Mouse (Mus musculus) lung, adult 2 months (tissue): ENCODE data around the gene Itk. TPM values are rescaled to one million over a fixed set of nuclear protein-coding genes. Genes with fewer than 3 reads are reported as not detected.

Source experiments
- DNase-seq: peaks from one replicate; pipeline ENCODE4 v3.0.0; 2022
- H3K4me1 ChIP-seq: fragments of 200-500 bp; 2 replicates; pipeline ENCODE4 v1.6.1; 2011; ENCODE audit warnings: low read length; ENCODE audit not compliant: control insufficient read depth, insufficient read depth
- H3K4me3 ChIP-seq: fragments of 200-500 bp; replicated peaks from 2 replicates; pipeline ENCODE3; 2011; ENCODE audit warnings: low read depth, mild to moderate bottlenecking, control low read depth, low read length; ENCODE audit errors: extremely low read depth
- CTCF ChIP-seq: fragments of 200-500 bp; IDR thresholded peaks from 2 replicates; pipeline ENCODE4 v1.5.1; 2011; ENCODE audit warnings: mild to moderate bottlenecking, low read length, control low read depth; ENCODE audit not compliant: insufficient read depth
- POLR2A ChIP-seq: fragments of 200-500 bp; IDR thresholded peaks from 2 replicates; pipeline ENCODE4 v1.6.1; 2011; ENCODE audit warnings: low read depth, mild to moderate bottlenecking, control low read depth, low read length, borderline replicate concordance; ENCODE audit errors: extremely low read depth
- WGBS: fragments of 180-500 bp; shearing (Covaris S2); methylation state at CpG from one replicate; pipeline ENCODE4 v1.1.7; 2018; 5-methylcytosine and 5-hydroxymethylcytosine counted together
- polyA plus RNA-seq: library from polyadenylated mRNA; depleted of rRNA; stranded (reverse); fragments of >200 nt; gene quantifications from 2 replicates; pipeline ENCODE4 v1.2.3, GENCODE M21; 2012

Itk gene
- polyA plus RNA-seq, 1 experiment, result 1.7 TPM

DNA sequence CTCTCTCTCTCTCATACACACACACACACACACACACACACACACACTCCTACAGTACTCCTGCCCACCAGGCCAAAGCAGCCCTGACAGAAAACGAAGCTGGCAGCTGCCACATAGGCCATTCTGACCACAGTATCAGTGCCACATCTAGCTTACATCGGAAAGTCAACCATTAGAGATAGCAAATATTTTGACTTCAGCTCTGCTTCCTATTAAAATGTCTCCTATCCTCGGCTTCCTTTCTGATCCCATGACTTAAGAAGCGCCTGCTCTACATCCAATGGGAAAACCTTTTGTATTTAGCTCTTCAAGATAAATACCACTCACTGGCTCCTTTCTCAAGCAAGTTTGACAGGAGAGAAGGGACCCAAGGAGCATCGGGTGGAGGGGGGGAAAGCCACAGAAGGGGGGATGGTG, 78.7 kb downstream of the Itk start:
- TF ChIP-seq CTCF (no peak), POLR2A (no peak)
- Histone ChIP-seq H3K4me3 (no peak overlapping the region), H3K4me1 (peaks cover 4% of the 10 kb centered on the region; the same call in 1 of the 2 replicates)
- no peak for DNase-seq
- 68% methylated on average over 5 of the region's 5 CpGs for WGBS

DNA sequence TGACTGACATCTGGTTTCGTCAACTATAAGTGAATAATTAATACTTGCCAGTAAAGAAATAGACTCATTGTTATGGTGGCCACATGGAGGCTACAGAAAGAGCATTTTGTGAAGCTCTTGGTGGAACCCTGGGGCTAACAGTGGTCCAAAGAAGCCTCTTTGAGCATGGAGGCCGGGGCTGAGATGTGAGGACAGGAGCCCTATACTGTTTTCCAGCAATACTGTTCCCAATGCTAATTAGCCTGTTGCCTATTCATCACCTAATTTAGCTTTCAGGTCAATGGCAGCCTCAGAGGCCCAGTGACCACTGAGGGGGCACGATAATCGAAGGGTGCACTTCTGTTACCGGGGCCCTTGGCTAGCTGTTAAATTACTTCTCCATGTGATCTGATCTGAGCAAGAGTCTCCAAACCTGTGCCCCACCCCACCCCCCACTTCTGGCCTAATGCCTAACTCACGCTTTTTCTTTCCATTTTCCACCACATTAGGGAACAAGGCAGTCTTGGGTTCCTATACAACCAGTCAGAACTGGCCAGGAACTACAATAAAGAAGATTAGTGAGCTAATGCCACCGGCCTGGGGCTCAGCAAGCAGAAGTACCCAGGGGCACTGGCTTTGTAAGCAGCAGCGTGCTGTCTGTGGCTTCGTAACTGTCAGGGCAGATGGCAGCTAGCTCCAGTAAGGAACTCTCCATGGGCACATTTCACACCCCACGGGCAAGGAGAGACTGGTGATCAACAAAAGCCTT, 79.3 kb downstream of the Itk start:
- 76% methylated on average over 10 of the region's 10 CpGs for WGBS
- H3K4me1 ChIP-seq, result peaks cover 4% of the 10 kb centered on the region; the same call in 1 of the 2 replicates
- no peak for DNase-seq
- TF ChIP-seq POLR2A, result no peak
- no peak for TF ChIP-seq CTCF
- H3K4me3 ChIP-seq, result no peak overlapping the region

DNA sequence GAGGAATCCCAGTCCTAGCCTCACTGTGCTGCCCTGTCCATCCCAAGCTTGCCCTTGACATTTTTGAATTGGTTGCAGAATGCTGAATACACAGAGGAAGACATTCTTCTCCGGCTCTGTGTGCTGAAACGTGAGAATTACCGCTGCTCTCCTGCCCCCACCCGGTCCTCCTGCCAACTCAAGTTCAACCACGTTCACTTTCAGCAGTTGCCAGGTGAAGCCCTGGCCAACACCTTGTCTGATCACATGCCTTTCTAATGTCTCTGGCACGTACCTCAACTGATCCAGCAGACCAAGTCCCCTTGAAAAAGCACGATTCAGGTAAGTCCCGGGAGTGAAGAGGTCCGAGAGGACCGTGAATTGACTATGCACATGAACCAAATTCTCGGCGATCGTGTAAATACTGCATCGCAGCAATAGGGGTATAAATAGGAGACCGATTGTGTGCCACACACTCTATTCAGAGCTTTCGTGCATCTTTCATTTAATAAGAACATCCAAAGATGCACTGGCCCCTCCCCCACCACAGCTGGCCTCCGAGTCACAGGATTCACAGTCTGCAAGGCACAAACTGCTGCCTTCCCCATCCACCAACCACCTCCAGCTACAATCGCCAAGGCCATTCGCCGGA, 80.1 kb downstream of the Itk start:
- 68% methylated on average over 20 of the region's 20 CpGs for WGBS
- no peak overlapping the region for H3K4me3 ChIP-seq
- TF ChIP-seq POLR2A (no peak), CTCF (no peak)
- H3K4me1 ChIP-seq, result peaks cover 4% of the 10 kb centered on the region; the same call in 1 of the 2 replicates
- no peak for DNase-seq

DNA sequence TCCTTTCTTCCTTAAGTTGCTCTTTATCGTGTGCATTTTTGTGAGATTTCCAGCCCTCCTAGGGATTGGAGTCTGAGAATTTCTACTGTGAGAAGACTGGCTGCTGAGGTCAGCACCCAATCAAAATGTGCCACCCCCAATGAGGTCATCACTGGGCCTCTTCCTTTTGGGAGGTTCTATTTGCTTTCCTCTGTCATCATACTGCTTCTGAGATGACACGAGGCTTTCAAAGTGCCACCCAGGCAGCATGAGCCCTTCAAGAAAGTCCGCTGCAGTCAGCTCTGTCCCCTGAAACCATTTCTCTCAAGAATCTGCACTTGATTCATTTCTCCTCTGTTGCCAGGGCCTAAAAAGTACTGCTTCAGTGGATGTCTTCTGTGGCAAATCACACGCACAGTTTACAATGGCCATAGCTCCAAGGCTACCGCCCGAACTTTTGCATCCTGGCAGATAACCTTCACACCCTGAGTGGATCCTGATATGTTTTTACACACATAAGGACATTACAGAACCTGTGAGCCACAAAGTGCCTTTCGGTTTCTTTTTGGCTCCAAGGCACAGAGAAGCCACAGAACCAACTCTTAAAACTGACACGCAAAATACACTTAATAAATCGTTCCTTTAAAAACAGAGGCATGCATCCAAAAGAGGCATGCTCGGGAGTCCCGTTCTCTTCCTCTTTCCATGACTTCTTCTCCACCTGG, 80.9 kb downstream of the Itk start:
- TF ChIP-seq POLR2A, result no peak
- no peak for TF ChIP-seq CTCF
- WGBS, result 70% methylated on average over 11 of the region's 11 CpGs
- DNase-seq, result no peak
- Histone ChIP-seq H3K4me1 (peaks cover 4% of the 10 kb centered on the region; the same call in 1 of the 2 replicates), H3K4me3 (no peak overlapping the region)

DNA sequence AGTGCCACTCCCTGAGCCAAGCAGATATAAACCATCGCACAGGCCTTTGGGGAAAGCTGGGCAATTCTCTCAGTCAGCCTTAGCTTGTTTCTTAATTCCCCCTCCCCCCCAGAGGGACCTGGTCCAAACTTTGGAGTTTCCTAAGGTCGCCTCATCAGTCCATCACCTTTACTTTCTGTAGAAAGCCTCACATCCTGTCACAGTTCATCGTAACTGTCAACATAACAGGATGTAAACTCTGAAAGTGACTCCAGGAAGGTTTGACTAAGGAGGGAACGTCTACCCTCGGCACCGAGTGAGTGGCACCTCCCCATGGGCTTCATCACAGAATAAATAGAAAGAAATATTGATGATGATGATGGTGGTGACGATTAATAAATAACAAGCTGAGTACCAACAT, 81.5 kb downstream of the Itk start:
- 69% methylated on average over 7 of the region's 7 CpGs for WGBS
- H3K4me3 ChIP-seq, result no peak overlapping the region
- H3K4me1 ChIP-seq, result peaks cover 4% of the 10 kb centered on the region; the same call in 1 of the 2 replicates
- TF ChIP-seq POLR2A, result no peak
- TF ChIP-seq CTCF, result no peak
- DNase-seq, result no peak

DNA sequence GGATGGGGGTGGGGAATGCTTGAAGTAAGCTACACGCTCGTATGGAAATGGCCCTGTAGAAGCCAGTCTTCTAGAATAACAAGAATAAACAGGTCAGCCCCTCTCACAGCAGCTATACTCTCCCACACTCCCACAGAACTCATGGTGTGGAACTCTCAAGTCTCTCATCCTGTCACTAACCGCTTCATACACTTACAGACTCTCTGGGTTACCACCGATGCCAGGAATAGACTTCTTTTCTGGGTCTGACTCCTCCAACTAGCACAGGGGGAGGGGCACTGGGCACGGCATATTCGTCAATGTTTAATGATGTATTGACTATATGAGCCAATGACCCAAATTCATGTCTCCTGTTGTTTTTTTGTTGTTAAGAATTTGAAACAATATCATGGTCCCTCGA, 82.5 kb downstream of the Itk start:
- no peak for DNase-seq
- Histone ChIP-seq H3K4me1 (no peaks in the 10 kb centered on the region), H3K4me3 (no peak overlapping the region)
- WGBS, result 79% methylated on average over 7 of the region's 7 CpGs
- TF ChIP-seq CTCF (no peak), POLR2A (no peak)

DNA sequence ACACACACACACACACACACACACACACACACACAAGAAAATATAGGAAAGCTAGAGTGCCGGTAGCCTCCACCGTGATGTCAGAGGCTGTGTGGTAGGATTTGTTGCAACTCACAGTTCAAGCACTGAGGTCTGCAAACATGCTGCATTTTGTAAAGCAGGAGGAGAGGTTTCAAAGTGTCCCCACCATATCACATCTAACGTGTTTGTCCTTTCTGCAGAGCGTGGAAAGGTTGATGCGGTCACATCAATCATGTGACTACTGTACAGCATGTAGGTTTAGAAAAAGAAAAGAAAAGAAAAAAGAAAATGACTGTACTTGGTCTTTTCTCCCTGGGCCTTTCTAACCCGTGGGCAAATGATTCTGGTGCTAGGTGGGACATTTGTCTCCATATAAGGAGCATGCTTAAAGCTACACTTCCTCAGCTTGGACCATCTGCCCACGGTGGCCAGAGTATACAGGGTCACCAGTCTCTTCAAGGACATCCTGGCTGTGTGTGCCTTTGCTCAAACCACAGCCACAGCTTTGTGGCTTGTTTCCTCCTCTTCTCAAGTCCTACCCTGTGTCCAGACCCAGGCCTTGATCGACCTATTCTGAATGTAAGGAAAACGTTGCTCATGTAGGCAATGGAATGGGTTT, 83.3 kb downstream of the Itk start:
- no peaks in the 10 kb centered on the region for H3K4me1 ChIP-seq
- 62% methylated on average over 9 of the region's 9 CpGs for WGBS
- no peak for DNase-seq

DNA sequence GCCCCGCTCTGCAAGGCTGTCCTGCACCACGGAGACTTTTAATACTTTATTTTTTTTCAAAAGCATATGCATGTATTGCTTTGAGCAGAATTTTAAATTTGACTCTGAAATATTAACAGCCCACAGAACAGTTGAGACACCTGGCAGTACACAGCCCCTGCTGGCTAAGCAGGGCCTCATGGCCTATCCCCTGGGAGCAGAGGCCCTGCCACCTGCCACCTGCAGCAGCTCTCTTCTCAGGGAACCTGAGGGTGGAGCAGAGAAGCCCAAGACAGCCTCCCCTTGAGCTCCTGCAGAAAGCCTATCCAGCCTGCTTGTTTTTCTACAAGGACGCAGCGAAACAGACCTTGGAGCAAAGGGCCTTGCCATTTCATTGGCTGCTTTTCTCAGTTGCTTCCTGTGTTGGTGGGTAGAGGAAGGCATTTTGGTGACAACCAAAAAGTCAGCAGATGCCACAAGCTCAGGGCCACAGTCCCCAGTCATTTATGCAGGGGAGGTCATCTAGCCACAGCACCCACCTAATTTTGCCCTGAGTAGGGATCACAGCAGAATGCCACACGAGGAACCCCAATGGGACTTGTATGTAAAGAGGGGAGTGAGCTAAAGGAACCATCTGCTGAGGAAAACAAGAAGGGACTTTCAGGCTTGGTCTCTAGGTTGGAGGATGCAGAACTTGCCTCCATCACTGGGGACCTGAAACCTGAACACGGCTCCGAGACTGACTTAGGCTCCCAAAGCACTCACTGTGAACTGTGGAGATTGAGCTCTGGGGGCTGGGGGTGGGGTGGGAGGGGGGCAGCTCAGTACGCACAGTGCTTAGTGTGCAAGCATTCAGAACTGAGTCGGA, 84.2 kb downstream of the Itk start:
- no peak for TF ChIP-seq POLR2A
- TF ChIP-seq CTCF, result no peak
- no peak overlapping the region for H3K4me3 ChIP-seq
- no peaks in the 10 kb centered on the region for H3K4me1 ChIP-seq
- no peak for DNase-seq
- 75% methylated on average over 9 of the region's 9 CpGs for WGBS

More for the DNA sequence above, 83.3 kb downstream of the Itk start:
- H3K4me3 ChIP-seq, result no peak overlapping the region
- TF ChIP-seq CTCF (no peak), POLR2A (no peak)
